Mouse (Mus musculus): ENCODE data around the gene Sgo2a. TPM values are rescaled to one million over a fixed set of nuclear protein-coding genes. Genes with fewer than 3 reads are reported as not detected.

Sgo2a gene
- polyA plus RNA-seq, 1 experiment from 2014 or later = 11.3 TPM

- H3K27me3 ChIP-seq = no peaks in the 10 kb centered on the region
- no peak overlapping the region for H3K9ac ChIP-seq
- H3K9me3 ChIP-seq (replicated peaks) = no peaks in the 10 kb centered on the region
- DNase-seq (no peak), ATAC-seq (ENCODE audit: low read depth) (no peak)
- no peak overlapping the region for H3K4me2 ChIP-seq
- WGBS (ENCODE audit: insufficient replicate concordance) = 73% methylated on average over 6 of the region's 6 CpGs
- no peaks in the 10 kb centered on the region for H3K36me3 ChIP-seq
- no peaks in the 10 kb centered on the region for H3K4me1 ChIP-seq (replicated peaks)
- no peak overlapping the region for H3K27ac ChIP-seq
- H3K4me3 ChIP-seq (replicated peaks) = no peak overlapping the region
Observed at GRCm38 (mm10) chr1:58069181-58069580, 73.4 kb downstream of the Sgo2a start.

GRCm38 (mm10) chr1:58070091-58070490, 74.3 kb downstream of the Sgo2a start:
- H3K4me2 ChIP-seq = no peak overlapping the region
- no peak overlapping the region for H3K9ac ChIP-seq
- no peak for ATAC-seq (ENCODE audit: low read depth)
- no peaks in the 10 kb centered on the region for H3K9me3 ChIP-seq (replicated peaks)
- no peaks in the 10 kb centered on the region for H3K27me3 ChIP-seq
- H3K4me1 ChIP-seq (replicated peaks) = no peaks in the 10 kb centered on the region
- H3K36me3 ChIP-seq = no peaks in the 10 kb centered on the region
- DNase-seq = no peak
- no peak overlapping the region for H3K4me3 ChIP-seq (replicated peaks)
- WGBS (ENCODE audit: insufficient replicate concordance) = 70% methylated on average over 11 of the region's 11 CpGs
- H3K27ac ChIP-seq = no peak overlapping the region

GRCm38 (mm10) chr1:58071006-58071405, 75.2 kb downstream of the Sgo2a start:
- H3K4me2 ChIP-seq = no peak overlapping the region
- no peaks in the 10 kb centered on the region for H3K9me3 ChIP-seq (replicated peaks)
- DNase-seq (no peak), ATAC-seq (ENCODE audit: low read depth) (no peak)
- 67% methylated on average over 9 of the region's 9 CpGs for WGBS (ENCODE audit: insufficient replicate concordance)
- no peak overlapping the region for H3K27ac ChIP-seq
- no peaks in the 10 kb centered on the region for H3K4me1 ChIP-seq (replicated peaks)
- no peak overlapping the region for H3K4me3 ChIP-seq (replicated peaks)
- no peaks in the 10 kb centered on the region for H3K36me3 ChIP-seq
- no peak overlapping the region for H3K9ac ChIP-seq
- H3K27me3 ChIP-seq = no peaks in the 10 kb centered on the region

DNA sequence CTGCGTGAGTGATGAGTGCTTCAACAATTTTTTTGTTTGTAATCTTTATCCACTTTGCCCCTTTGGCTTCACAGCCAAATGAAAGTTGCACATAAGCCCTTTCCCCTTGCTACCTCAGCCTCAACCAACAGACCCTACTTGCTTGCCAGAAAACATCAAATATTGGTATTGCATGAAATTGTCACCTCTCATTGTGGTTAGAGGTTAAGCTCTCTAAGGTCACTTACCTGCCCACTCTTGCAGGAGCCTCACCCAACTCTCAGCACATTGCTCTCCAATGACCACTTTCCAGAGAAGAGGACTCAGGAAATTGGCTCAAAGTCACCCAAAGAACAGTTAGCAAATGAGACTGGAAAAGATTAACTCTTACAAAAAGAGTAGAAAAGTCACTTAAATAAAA, 75.7 kb downstream of the Sgo2a start:
- no peaks in the 10 kb centered on the region for H3K4me1 ChIP-seq (replicated peaks)
- H3K36me3 ChIP-seq = no peaks in the 10 kb centered on the region
- H3K27me3 ChIP-seq = no peaks in the 10 kb centered on the region
- no peak overlapping the region for H3K4me2 ChIP-seq
- WGBS (ENCODE audit: insufficient replicate concordance) = 77% methylated on average over 1 of the region's 1 CpGs
- DNase-seq (no peak), ATAC-seq (ENCODE audit: low read depth) (no peak)
- H3K9ac ChIP-seq = no peak overlapping the region
- no peak overlapping the region for H3K4me3 ChIP-seq (replicated peaks)
- H3K27ac ChIP-seq = no peak overlapping the region
- no peaks in the 10 kb centered on the region for H3K9me3 ChIP-seq (replicated peaks)

DNA sequence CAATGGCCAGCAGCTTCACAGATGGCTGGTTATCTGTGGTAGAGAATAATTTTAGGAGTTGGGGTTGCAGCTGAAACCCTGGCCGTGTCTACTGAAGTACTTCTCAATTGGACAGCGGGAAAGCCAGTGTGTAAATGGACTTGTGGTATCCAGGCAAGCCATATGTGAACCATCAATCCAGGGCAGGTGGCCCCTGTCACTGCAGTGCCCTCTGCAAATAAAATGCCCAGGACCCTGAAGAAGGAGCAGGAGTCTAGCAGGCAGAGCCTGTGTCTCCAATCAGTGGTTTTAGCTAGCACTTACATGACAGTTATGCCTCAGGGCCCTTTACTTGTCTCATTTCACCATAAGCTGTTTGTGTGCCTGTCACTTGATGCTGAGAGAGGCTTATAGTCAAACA, 76.6 kb downstream of the Sgo2a start:
- H3K4me2 ChIP-seq = no peak overlapping the region
- H3K9me3 ChIP-seq (replicated peaks) = no peaks in the 10 kb centered on the region
- no peak overlapping the region for H3K4me3 ChIP-seq (replicated peaks)
- no peaks in the 10 kb centered on the region for H3K36me3 ChIP-seq
- WGBS (ENCODE audit: insufficient replicate concordance) = 67% methylated on average over 2 of the region's 2 CpGs
- no peaks in the 10 kb centered on the region for H3K4me1 ChIP-seq (replicated peaks)
- H3K9ac ChIP-seq = no peak overlapping the region
- no peak for ATAC-seq (ENCODE audit: low read depth)
- H3K27ac ChIP-seq = no peak overlapping the region
- no peaks in the 10 kb centered on the region for H3K27me3 ChIP-seq
- no peak for DNase-seq

- no peaks in the 10 kb centered on the region for H3K4me1 ChIP-seq (replicated peaks)
- H3K9me3 ChIP-seq (replicated peaks) = no peaks in the 10 kb centered on the region
- H3K9ac ChIP-seq = no peak overlapping the region
- DNase-seq (no peak), ATAC-seq (ENCODE audit: low read depth) (no peak)
- H3K4me2 ChIP-seq = no peak overlapping the region
- H3K4me3 ChIP-seq (replicated peaks) = no peak overlapping the region
- H3K36me3 ChIP-seq = no peaks in the 10 kb centered on the region
- H3K27me3 ChIP-seq = no peaks in the 10 kb centered on the region
- no peak overlapping the region for H3K27ac ChIP-seq
- 58% methylated on average over 12 of the region's 12 CpGs for WGBS (ENCODE audit: insufficient replicate concordance)
Observed at GRCm38 (mm10) chr1:58072991-58073730, 77.4 kb downstream of the Sgo2a start.

DNA sequence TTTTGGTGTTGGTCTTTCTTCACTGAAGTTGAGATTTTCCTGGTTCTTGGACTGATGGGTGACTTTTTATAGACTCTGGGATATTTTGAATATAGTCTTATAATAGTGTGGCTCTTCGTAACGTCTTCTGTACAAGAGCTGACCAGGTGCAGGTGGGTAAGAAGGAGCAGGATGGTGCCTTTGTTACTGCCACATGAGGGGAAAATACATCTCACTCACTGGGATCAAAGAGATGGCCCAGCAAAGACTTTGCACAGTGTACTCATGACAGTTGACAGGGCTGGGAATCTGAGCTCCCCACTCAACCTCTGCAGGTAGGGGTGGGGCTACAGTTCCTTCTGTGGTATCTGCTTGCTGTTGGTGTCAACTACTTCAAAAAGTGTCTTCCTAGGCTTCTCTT, 78.5 kb downstream of the Sgo2a start:
- ATAC-seq (ENCODE audit: low read depth) = no peak
- no peak overlapping the region for H3K4me2 ChIP-seq
- H3K4me3 ChIP-seq (replicated peaks) = no peak overlapping the region
- no peak overlapping the region for H3K27ac ChIP-seq
- no peaks in the 10 kb centered on the region for H3K4me1 ChIP-seq (replicated peaks)
- H3K27me3 ChIP-seq = no peaks in the 10 kb centered on the region
- no peak for DNase-seq
- H3K36me3 ChIP-seq = no peaks in the 10 kb centered on the region
- H3K9ac ChIP-seq = no peak overlapping the region
- WGBS (ENCODE audit: insufficient replicate concordance) = 72% methylated on average over 2 of the region's 2 CpGs
- no peaks in the 10 kb centered on the region for H3K9me3 ChIP-seq (replicated peaks)

Other genes with a start within 250 kb of the Sgo2a start
- 10.3 and 11.9 TPM in 2 replicates for gene Spats2l, start 221.8 kb upstream of the Sgo2a start, polyA plus RNA-seq (2015; fragmentation: Nextera tagmentation; extraction: Ambion mirVana)
- gene Kctd18, start 23.0 kb downstream of the Sgo2a start, polyA plus RNA-seq (2015; fragmentation: Nextera tagmentation; extraction: Ambion mirVana) = 2.8 and 3.6 TPM in 2 replicates
- 0.10 and 0.15 TPM in 2 replicates for gene Aox1, start 34.0 kb downstream of the Sgo2a start, polyA plus RNA-seq (2015; fragmentation: Nextera tagmentation; extraction: Ambion mirVana)
- 0.06 and 0.16 TPM in 2 replicates for gene Aox3, start 117.2 kb downstream of the Sgo2a start, polyA plus RNA-seq (2015; fragmentation: Nextera tagmentation; extraction: Ambion mirVana)
- gene Aox4, start 214.4 kb downstream of the Sgo2a start, polyA plus RNA-seq (2015; fragmentation: Nextera tagmentation; extraction: Ambion mirVana) = 0.27 and 0.31 TPM in 2 replicates

Measured in liver, embryonic 13.5 days (tissue).